Mouse (Mus musculus): ENCODE measurements around the gene Arhgdib. TPM values are rescaled to one million over a fixed set of nuclear protein-coding genes. Genes with fewer than 3 reads are reported as not detected.

Gene Arhgdib
- polyA plus RNA-seq, 1 experiment from 2014 or later = 86.1 TPM

GRCm38 (mm10) chr6:136962957-136963356, 21.3 kb upstream of the Arhgdib start:
- Histone ChIP-seq H3K9ac (ENCODE audit: low read length) (no peak overlapping the region), H3K27ac (replicated peaks in 1 of 2; ENCODE audit: control insufficient read depth in 1 of 2, insufficient read depth in 1 of 2, low read depth in 2 of 2, low read length in 2 of 2) (no peak overlapping the region), H3K4me3 (ENCODE audit: control insufficient read depth in 1 of 2, insufficient read depth in 1 of 2, low read depth in 1 of 2, low read length in 2 of 2) (no peak overlapping the region), H3K9me3 (ENCODE audit: control insufficient read depth, low read length) (no peaks in the 10 kb centered on the region), H3K36me3 (ENCODE audit: control insufficient read depth, insufficient read depth, low read length) (no peaks in the 10 kb centered on the region), H3K4me1 (ENCODE audit: control insufficient read depth in 2 of 2, insufficient read depth in 2 of 2, low read length in 2 of 2) (peaks cover 3% of the 10 kb centered on the region in 2 experiments; a peak in 2 of 4 replicates), H3K27me3 (ENCODE audit: control insufficient read depth, insufficient read depth, low read length) (no peaks in the 10 kb centered on the region), H3K4me2 (ENCODE audit: low read length) (no peak overlapping the region)
- WGBS = 49% methylated on average over 11 of the region's 11 CpGs
- ATAC-seq (ENCODE audit: insufficient number of reproducible peaks, insufficient read depth, low FRiP score, low read depth) = no peak

- H3K36me3 ChIP-seq (ENCODE audit: control insufficient read depth, insufficient read depth, low read length) = no peaks in the 10 kb centered on the region
- 64% methylated on average over 11 of the region's 11 CpGs for WGBS
- H3K4me2 ChIP-seq (ENCODE audit: low read length) = no peak overlapping the region
- ATAC-seq (ENCODE audit: insufficient number of reproducible peaks, insufficient read depth, low FRiP score, low read depth) = no peak
- H3K9ac ChIP-seq (ENCODE audit: low read length) = no peak overlapping the region
- H3K27ac ChIP-seq (replicated peaks in 1 of 2; ENCODE audit: control insufficient read depth in 1 of 2, insufficient read depth in 1 of 2, low read depth in 2 of 2, low read length in 2 of 2) = no peak overlapping the region
- H3K9me3 ChIP-seq (ENCODE audit: control insufficient read depth, low read length) = no peaks in the 10 kb centered on the region
- H3K4me1 ChIP-seq (ENCODE audit: control insufficient read depth in 2 of 2, insufficient read depth in 2 of 2, low read length in 2 of 2) = peaks cover 3% of the 10 kb centered on the region in 2 experiments; a peak in 2 of 4 replicates
- no peak overlapping the region for H3K4me3 ChIP-seq (ENCODE audit: control insufficient read depth in 1 of 2, insufficient read depth in 1 of 2, low read depth in 1 of 2, low read length in 2 of 2)
- H3K27me3 ChIP-seq (ENCODE audit: control insufficient read depth, insufficient read depth, low read length) = no peaks in the 10 kb centered on the region
These were observed 17.4 kb upstream of the Arhgdib start for GRCm38 (mm10) chr6:136959131-136959530.

GRCm38 (mm10) chr6:136957062-136957461, 15.4 kb upstream of the Arhgdib start:
- no peak overlapping the region for H3K4me2 ChIP-seq (ENCODE audit: low read length)
- no peaks in the 10 kb centered on the region for H3K36me3 ChIP-seq (ENCODE audit: control insufficient read depth, insufficient read depth, low read length)
- ATAC-seq (ENCODE audit: insufficient number of reproducible peaks, insufficient read depth, low FRiP score, low read depth) = no peak
- no peaks in the 10 kb centered on the region for H3K9me3 ChIP-seq (ENCODE audit: control insufficient read depth, low read length)
- no peak overlapping the region for H3K27ac ChIP-seq (replicated peaks in 1 of 2; ENCODE audit: control insufficient read depth in 1 of 2, insufficient read depth in 1 of 2, low read depth in 2 of 2, low read length in 2 of 2)
- WGBS = 68% methylated on average over 7 of the region's 7 CpGs
- H3K27me3 ChIP-seq (ENCODE audit: control insufficient read depth, insufficient read depth, low read length) = no peaks in the 10 kb centered on the region
- no peak overlapping the region for H3K9ac ChIP-seq (ENCODE audit: low read length)
- H3K4me1 ChIP-seq (ENCODE audit: control insufficient read depth in 2 of 2, insufficient read depth in 2 of 2, low read length in 2 of 2) = no peaks in the 10 kb centered on the region
- H3K4me3 ChIP-seq (ENCODE audit: control insufficient read depth in 1 of 2, insufficient read depth in 1 of 2, low read depth in 1 of 2, low read length in 2 of 2) = no peak overlapping the region

GRCm38 (mm10) chr6:136955240-136955639, 13.5 kb upstream of the Arhgdib start:
- Histone ChIP-seq H3K4me3 (ENCODE audit: control insufficient read depth in 1 of 2, insufficient read depth in 1 of 2, low read depth in 1 of 2, low read length in 2 of 2) (no peak overlapping the region), H3K4me1 (ENCODE audit: control insufficient read depth in 2 of 2, insufficient read depth in 2 of 2, low read length in 2 of 2) (no peaks in the 10 kb centered on the region), H3K9me3 (ENCODE audit: control insufficient read depth, low read length) (no peaks in the 10 kb centered on the region), H3K9ac (ENCODE audit: low read length) (no peak overlapping the region), H3K27me3 (ENCODE audit: control insufficient read depth, insufficient read depth, low read length) (no peaks in the 10 kb centered on the region), H3K27ac (replicated peaks in 1 of 2; ENCODE audit: control insufficient read depth in 1 of 2, insufficient read depth in 1 of 2, low read depth in 2 of 2, low read length in 2 of 2) (no peak overlapping the region), H3K4me2 (ENCODE audit: low read length) (no peak overlapping the region), H3K36me3 (ENCODE audit: control insufficient read depth, insufficient read depth, low read length) (no peaks in the 10 kb centered on the region)
- WGBS = 74% methylated on average over 3 of the region's 3 CpGs
- ATAC-seq (ENCODE audit: insufficient number of reproducible peaks, insufficient read depth, low FRiP score, low read depth) = no peak

GRCm38 (mm10) chr6:136954715-136955114, 13.0 kb upstream of the Arhgdib start:
- WGBS = 85% methylated on average over 8 of the region's 8 CpGs
- H3K36me3 ChIP-seq (ENCODE audit: control insufficient read depth, insufficient read depth, low read length) = no peaks in the 10 kb centered on the region
- no peaks in the 10 kb centered on the region for H3K4me1 ChIP-seq (ENCODE audit: control insufficient read depth in 2 of 2, insufficient read depth in 2 of 2, low read length in 2 of 2)
- H3K9me3 ChIP-seq (ENCODE audit: control insufficient read depth, low read length) = no peaks in the 10 kb centered on the region
- ATAC-seq (ENCODE audit: insufficient number of reproducible peaks, insufficient read depth, low FRiP score, low read depth) = no peak
- no peak overlapping the region for H3K9ac ChIP-seq (ENCODE audit: low read length)
- H3K27me3 ChIP-seq (ENCODE audit: control insufficient read depth, insufficient read depth, low read length) = no peaks in the 10 kb centered on the region
- H3K4me2 ChIP-seq (ENCODE audit: low read length) = no peak overlapping the region
- no peak overlapping the region for H3K4me3 ChIP-seq (ENCODE audit: control insufficient read depth in 1 of 2, insufficient read depth in 1 of 2, low read depth in 1 of 2, low read length in 2 of 2)
- H3K27ac ChIP-seq (replicated peaks in 1 of 2; ENCODE audit: control insufficient read depth in 1 of 2, insufficient read depth in 1 of 2, low read depth in 2 of 2, low read length in 2 of 2) = no peak overlapping the region

GRCm38 (mm10) chr6:136954192-136954591, 12.5 kb upstream of the Arhgdib start:
- Histone ChIP-seq H3K9me3 (ENCODE audit: control insufficient read depth, low read length) (no peaks in the 10 kb centered on the region), H3K4me3 (ENCODE audit: control insufficient read depth in 1 of 2, insufficient read depth in 1 of 2, low read depth in 1 of 2, low read length in 2 of 2) (no peak overlapping the region), H3K36me3 (ENCODE audit: control insufficient read depth, insufficient read depth, low read length) (no peaks in the 10 kb centered on the region), H3K9ac (ENCODE audit: low read length) (no peak overlapping the region), H3K27ac (replicated peaks in 1 of 2; ENCODE audit: control insufficient read depth in 1 of 2, insufficient read depth in 1 of 2, low read depth in 2 of 2, low read length in 2 of 2) (no peak overlapping the region), H3K4me1 (ENCODE audit: control insufficient read depth in 2 of 2, insufficient read depth in 2 of 2, low read length in 2 of 2) (no peaks in the 10 kb centered on the region), H3K4me2 (ENCODE audit: low read length) (no peak overlapping the region), H3K27me3 (ENCODE audit: control insufficient read depth, insufficient read depth, low read length) (no peaks in the 10 kb centered on the region)
- WGBS = 52% methylated on average over 6 of the region's 6 CpGs
- ATAC-seq (ENCODE audit: insufficient number of reproducible peaks, insufficient read depth, low FRiP score, low read depth) = no peak

- WGBS = 87% methylated on average over 9 of the region's 9 CpGs
- no peak for ATAC-seq (ENCODE audit: insufficient number of reproducible peaks, insufficient read depth, low FRiP score, low read depth)
- Histone ChIP-seq H3K4me3 (ENCODE audit: control insufficient read depth in 1 of 2, insufficient read depth in 1 of 2, low read depth in 1 of 2, low read length in 2 of 2) (no peak overlapping the region), H3K27me3 (ENCODE audit: control insufficient read depth, insufficient read depth, low read length) (no peaks in the 10 kb centered on the region), H3K36me3 (ENCODE audit: control insufficient read depth, insufficient read depth, low read length) (no peaks in the 10 kb centered on the region), H3K9ac (ENCODE audit: low read length) (no peak overlapping the region), H3K4me2 (ENCODE audit: low read length) (no peak overlapping the region), H3K9me3 (ENCODE audit: control insufficient read depth, low read length) (no peaks in the 10 kb centered on the region), H3K4me1 (ENCODE audit: control insufficient read depth in 2 of 2, insufficient read depth in 2 of 2, low read length in 2 of 2) (no peaks in the 10 kb centered on the region), H3K27ac (replicated peaks in 1 of 2; ENCODE audit: control insufficient read depth in 1 of 2, insufficient read depth in 1 of 2, low read depth in 2 of 2, low read length in 2 of 2) (no peak overlapping the region)
These were observed 11.2 kb upstream of the Arhgdib start for GRCm38 (mm10) chr6:136952930-136953329.

- WGBS = 84% methylated on average over 2 of the region's 2 CpGs
- Histone ChIP-seq H3K27ac (replicated peaks in 1 of 2; ENCODE audit: control insufficient read depth in 1 of 2, insufficient read depth in 1 of 2, low read depth in 2 of 2, low read length in 2 of 2) (no peak overlapping the region), H3K4me1 (ENCODE audit: control insufficient read depth in 2 of 2, insufficient read depth in 2 of 2, low read length in 2 of 2) (no peaks in the 10 kb centered on the region), H3K9me3 (ENCODE audit: control insufficient read depth, low read length) (no peaks in the 10 kb centered on the region), H3K27me3 (ENCODE audit: control insufficient read depth, insufficient read depth, low read length) (no peaks in the 10 kb centered on the region), H3K9ac (ENCODE audit: low read length) (no peak overlapping the region), H3K36me3 (ENCODE audit: control insufficient read depth, insufficient read depth, low read length) (no peaks in the 10 kb centered on the region), H3K4me3 (ENCODE audit: control insufficient read depth in 1 of 2, insufficient read depth in 1 of 2, low read depth in 1 of 2, low read length in 2 of 2) (no peak overlapping the region), H3K4me2 (ENCODE audit: low read length) (no peak overlapping the region)
- no peak for ATAC-seq (ENCODE audit: insufficient number of reproducible peaks, insufficient read depth, low FRiP score, low read depth)
These were observed 8.5 kb upstream of the Arhgdib start for GRCm38 (mm10) chr6:136950171-136950570.
